Mouse (Mus musculus): ENCODE measurements around the gene Cap2. TPM values are rescaled to one million over a fixed set of nuclear protein-coding genes. Genes with fewer than 3 reads are reported as not detected.

Gene Cap2
- polyA plus RNA-seq, 1 experiment from 2014 or later: 1.4 TPM

DNA sequence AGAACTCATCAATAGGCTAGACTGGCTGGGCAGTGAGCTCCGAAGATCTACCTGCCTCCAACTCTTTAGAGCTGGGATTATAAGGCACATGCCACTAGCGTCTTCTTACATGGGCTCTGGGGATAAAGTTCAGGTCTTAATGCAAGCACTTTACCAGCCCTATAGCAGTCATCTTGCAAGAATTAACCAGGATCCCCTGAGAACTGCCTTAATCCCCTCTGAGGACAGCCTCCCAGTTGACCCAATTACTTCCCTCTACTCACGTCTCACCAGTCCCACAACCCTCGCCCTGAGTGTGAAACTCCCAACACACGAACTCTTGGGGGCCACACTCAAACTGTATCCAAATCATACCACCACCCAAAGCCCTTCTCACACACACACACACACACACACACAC, 64.3 kb downstream of the Cap2 start:
- H3K27ac ChIP-seq (ENCODE audit: low read length): no peak overlapping the region
- ATAC-seq (ENCODE audit: low read depth): no peak
- H3K4me3 ChIP-seq (ENCODE audit: low read depth, low read length): no peak overlapping the region
- H3K9me3 ChIP-seq (replicated peaks; ENCODE audit: control insufficient read depth, low read length): no peaks in the 10 kb centered on the region
- WGBS (ENCODE audit: insufficient replicate concordance): 56% methylated on average over 5 of the region's 5 CpGs
- H3K27me3 ChIP-seq (ENCODE audit: control insufficient read depth, insufficient read depth, low read depth, low read length): no peaks in the 10 kb centered on the region
- no peaks in the 10 kb centered on the region for H3K36me3 ChIP-seq (ENCODE audit: control insufficient read depth, insufficient read depth)
- H3K9ac ChIP-seq (ENCODE audit: low read depth, low read length): no peak overlapping the region
- no peak overlapping the region for H3K4me2 ChIP-seq (ENCODE audit: low read depth, low read length)
- H3K4me1 ChIP-seq (ENCODE audit: control insufficient read depth, low read depth, low read length): no peaks in the 10 kb centered on the region; the same call in 1 of the 2 replicates

GRCm38 (mm10) chr13:46569469-46569868, 67.8 kb downstream of the Cap2 start:
- Histone ChIP-seq H3K27ac (ENCODE audit: low read length) (no peak overlapping the region), H3K4me3 (ENCODE audit: low read depth, low read length) (no peak overlapping the region), H3K9ac (ENCODE audit: low read depth, low read length) (no peak overlapping the region), H3K36me3 (ENCODE audit: control insufficient read depth, insufficient read depth) (no peaks in the 10 kb centered on the region), H3K27me3 (ENCODE audit: control insufficient read depth, insufficient read depth, low read depth, low read length) (no peaks in the 10 kb centered on the region), H3K4me2 (ENCODE audit: low read depth, low read length) (no peak overlapping the region), H3K4me1 (ENCODE audit: control insufficient read depth, low read depth, low read length) (no peaks in the 10 kb centered on the region; the same call in 1 of the 2 replicates), H3K9me3 (replicated peaks; ENCODE audit: control insufficient read depth, low read length) (no peaks in the 10 kb centered on the region)
- ATAC-seq (ENCODE audit: low read depth): no peak
- 72% methylated on average over 8 of the region's 8 CpGs for WGBS (ENCODE audit: insufficient replicate concordance)

GRCm38 (mm10) chr13:46571141-46571592, 69.5 kb downstream of the Cap2 start:
- Histone ChIP-seq H3K9ac (ENCODE audit: low read depth, low read length) (no peak overlapping the region), H3K4me1 (ENCODE audit: control insufficient read depth, low read depth, low read length) (no peaks in the 10 kb centered on the region; the same call in 1 of the 2 replicates), H3K27me3 (ENCODE audit: control insufficient read depth, insufficient read depth, low read depth, low read length) (no peaks in the 10 kb centered on the region), H3K9me3 (replicated peaks; ENCODE audit: control insufficient read depth, low read length) (no peaks in the 10 kb centered on the region), H3K36me3 (ENCODE audit: control insufficient read depth, insufficient read depth) (no peaks in the 10 kb centered on the region), H3K4me3 (ENCODE audit: low read depth, low read length) (no peak overlapping the region), H3K27ac (ENCODE audit: low read length) (no peak overlapping the region), H3K4me2 (ENCODE audit: low read depth, low read length) (peak overlapping the region; percentile 27)
- WGBS (ENCODE audit: insufficient replicate concordance): 4% methylated on average over 12 of the region's 12 CpGs
- no peak for ATAC-seq (ENCODE audit: low read depth)

DNA sequence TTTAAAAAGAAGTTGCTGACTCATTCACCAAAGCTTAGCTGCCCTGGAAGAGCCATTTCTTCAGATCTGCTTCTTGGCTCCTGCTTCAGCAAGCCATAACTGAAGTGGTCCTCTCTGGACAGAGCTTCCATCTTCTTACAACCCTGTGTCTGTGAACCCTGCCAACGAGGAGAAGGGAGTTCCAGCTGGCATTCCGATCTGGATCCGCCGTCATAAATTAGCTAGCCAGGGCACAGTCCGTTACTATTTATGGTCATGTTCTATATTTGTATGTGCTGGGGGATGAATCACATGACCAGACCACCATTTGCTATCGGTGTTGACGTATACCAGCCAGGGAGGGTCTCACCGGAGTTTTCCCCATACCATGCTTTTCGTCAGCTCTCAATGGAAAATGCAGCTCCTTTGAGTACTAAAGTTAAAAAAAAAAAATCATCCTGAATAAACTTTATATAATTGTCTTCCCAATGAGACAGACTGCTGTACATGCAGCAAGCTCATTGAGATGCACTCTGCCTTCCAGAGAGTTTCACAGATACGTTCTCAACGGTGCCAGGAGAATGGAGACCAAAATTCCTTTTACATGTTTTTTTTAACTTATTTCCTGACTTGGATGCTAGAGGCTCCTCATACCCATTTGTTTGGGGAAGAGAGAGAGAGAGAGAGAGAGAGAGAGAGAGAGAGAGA, 70.5 kb downstream of the Cap2 start:
- H3K27ac ChIP-seq (ENCODE audit: low read length): no peak overlapping the region
- H3K9ac ChIP-seq (ENCODE audit: low read depth, low read length): no peak overlapping the region
- no peak overlapping the region for H3K4me2 ChIP-seq (ENCODE audit: low read depth, low read length)
- H3K4me1 ChIP-seq (ENCODE audit: control insufficient read depth, low read depth, low read length): no peaks in the 10 kb centered on the region; the same call in 1 of the 2 replicates
- no peak overlapping the region for H3K4me3 ChIP-seq (ENCODE audit: low read depth, low read length)
- WGBS (ENCODE audit: insufficient replicate concordance): 59% methylated on average over 11 of the region's 11 CpGs
- H3K27me3 ChIP-seq (ENCODE audit: control insufficient read depth, insufficient read depth, low read depth, low read length): no peaks in the 10 kb centered on the region
- no peaks in the 10 kb centered on the region for H3K36me3 ChIP-seq (ENCODE audit: control insufficient read depth, insufficient read depth)
- H3K9me3 ChIP-seq (replicated peaks; ENCODE audit: control insufficient read depth, low read length): no peaks in the 10 kb centered on the region
- ATAC-seq (ENCODE audit: low read depth): no peak

DNA sequence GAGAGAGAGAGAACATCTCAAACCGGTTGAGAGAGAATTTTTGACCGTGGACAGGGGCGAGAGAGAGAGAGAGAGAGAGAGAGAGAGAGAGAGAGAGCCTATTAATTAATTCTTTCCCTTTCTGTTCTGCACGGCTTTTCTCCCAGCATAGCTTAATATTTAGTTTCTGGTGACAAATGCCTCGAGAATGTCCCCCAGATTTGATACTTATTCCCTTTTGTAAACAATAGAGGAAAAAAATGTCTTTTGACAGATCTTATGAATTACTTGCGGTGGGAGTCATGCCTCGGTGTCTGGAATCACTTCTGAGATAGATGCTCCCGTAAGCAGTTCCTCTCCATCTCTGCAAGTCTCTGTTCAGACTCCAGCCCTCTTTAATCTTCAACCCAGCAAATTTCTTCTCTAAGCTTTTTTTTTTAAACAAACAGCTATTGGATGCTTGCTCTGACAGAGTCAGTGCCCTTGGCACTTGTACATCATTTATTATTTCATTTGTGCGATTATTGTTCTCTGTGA, 71.1 kb downstream of the Cap2 start:
- Histone ChIP-seq H3K4me3 (ENCODE audit: low read depth, low read length) (no peak overlapping the region), H3K9me3 (replicated peaks; ENCODE audit: control insufficient read depth, low read length) (no peaks in the 10 kb centered on the region), H3K27ac (ENCODE audit: low read length) (no peak overlapping the region), H3K9ac (ENCODE audit: low read depth, low read length) (no peak overlapping the region), H3K27me3 (ENCODE audit: control insufficient read depth, insufficient read depth, low read depth, low read length) (no peaks in the 10 kb centered on the region), H3K36me3 (ENCODE audit: control insufficient read depth, insufficient read depth) (no peaks in the 10 kb centered on the region), H3K4me1 (ENCODE audit: control insufficient read depth, low read depth, low read length) (no peaks in the 10 kb centered on the region; the same call in 1 of the 2 replicates), H3K4me2 (ENCODE audit: low read depth, low read length) (no peak overlapping the region)
- no peak for ATAC-seq (ENCODE audit: low read depth)
- WGBS (ENCODE audit: insufficient replicate concordance): 50% methylated on average over 9 of the region's 9 CpGs

GRCm38 (mm10) chr13:46574201-46574600, 72.6 kb downstream of the Cap2 start:
- Histone ChIP-seq H3K4me1 (ENCODE audit: control insufficient read depth, low read depth, low read length) (no peaks in the 10 kb centered on the region; the same call in 1 of the 2 replicates), H3K36me3 (ENCODE audit: control insufficient read depth, insufficient read depth) (no peaks in the 10 kb centered on the region), H3K27ac (ENCODE audit: low read length) (no peak overlapping the region), H3K4me3 (ENCODE audit: low read depth, low read length) (no peak overlapping the region), H3K9ac (ENCODE audit: low read depth, low read length) (no peak overlapping the region), H3K9me3 (replicated peaks; ENCODE audit: control insufficient read depth, low read length) (no peaks in the 10 kb centered on the region), H3K4me2 (ENCODE audit: low read depth, low read length) (no peak overlapping the region), H3K27me3 (ENCODE audit: control insufficient read depth, insufficient read depth, low read depth, low read length) (no peaks in the 10 kb centered on the region)
- WGBS (ENCODE audit: insufficient replicate concordance): 54% methylated on average over 5 of the region's 5 CpGs
- no peak for ATAC-seq (ENCODE audit: low read depth)

GRCm38 (mm10) chr13:46574707-46575106, 73.1 kb downstream of the Cap2 start:
- H3K9ac ChIP-seq (ENCODE audit: low read depth, low read length): no peak overlapping the region
- H3K4me3 ChIP-seq (ENCODE audit: low read depth, low read length): no peak overlapping the region
- WGBS (ENCODE audit: insufficient replicate concordance): 78% methylated on average over 4 of the region's 4 CpGs

GRCm38 (mm10) chr13:46584860-46585259, 83.2 kb downstream of the Cap2 start:
- H3K9ac ChIP-seq (ENCODE audit: low read depth, low read length): no peak overlapping the region
- H3K4me3 ChIP-seq (ENCODE audit: low read depth, low read length): no peak overlapping the region
- WGBS (ENCODE audit: insufficient replicate concordance): 74% methylated on average over 7 of the region's 7 CpGs
- ATAC-seq (ENCODE audit: low read depth): no peak
- no peak overlapping the region for H3K27ac ChIP-seq (ENCODE audit: low read length)
- no peak overlapping the region for H3K4me2 ChIP-seq (ENCODE audit: low read depth, low read length)
- H3K36me3 ChIP-seq (ENCODE audit: control insufficient read depth, insufficient read depth): no peaks in the 10 kb centered on the region
- H3K9me3 ChIP-seq (replicated peaks; ENCODE audit: control insufficient read depth, low read length): no peaks in the 10 kb centered on the region
- no peaks in the 10 kb centered on the region for H3K4me1 ChIP-seq (ENCODE audit: control insufficient read depth, low read depth, low read length)
- H3K27me3 ChIP-seq (ENCODE audit: control insufficient read depth, insufficient read depth, low read depth, low read length): no peaks in the 10 kb centered on the region

More at GRCm38 (mm10) chr13:46574707-46575106, 73.1 kb downstream of the Cap2 start:
- ATAC-seq (ENCODE audit: low read depth): no peak
- Histone ChIP-seq H3K27me3 (ENCODE audit: control insufficient read depth, insufficient read depth, low read depth, low read length) (no peaks in the 10 kb centered on the region), H3K4me2 (ENCODE audit: low read depth, low read length) (no peak overlapping the region), H3K9me3 (replicated peaks; ENCODE audit: control insufficient read depth, low read length) (no peaks in the 10 kb centered on the region), H3K4me1 (ENCODE audit: control insufficient read depth, low read depth, low read length) (no peaks in the 10 kb centered on the region; the same call in 1 of the 2 replicates), H3K27ac (ENCODE audit: low read length) (no peak overlapping the region), H3K36me3 (ENCODE audit: control insufficient read depth, insufficient read depth) (no peaks in the 10 kb centered on the region)

- no peak overlapping the region for H3K4me2 ChIP-seq (ENCODE audit: low read depth, low read length)
- H3K9me3 ChIP-seq (replicated peaks; ENCODE audit: control insufficient read depth, low read length): no peaks in the 10 kb centered on the region
- no peaks in the 10 kb centered on the region for H3K4me1 ChIP-seq (ENCODE audit: control insufficient read depth, low read depth, low read length)
- ATAC-seq (ENCODE audit: low read depth): no peak
- H3K27me3 ChIP-seq (ENCODE audit: control insufficient read depth, insufficient read depth, low read depth, low read length): no peaks in the 10 kb centered on the region
- H3K36me3 ChIP-seq (ENCODE audit: control insufficient read depth, insufficient read depth): no peaks in the 10 kb centered on the region
- H3K9ac ChIP-seq (ENCODE audit: low read depth, low read length): no peak overlapping the region
- WGBS (ENCODE audit: insufficient replicate concordance): 72% methylated on average over 17 of the region's 17 CpGs
- no peak overlapping the region for H3K27ac ChIP-seq (ENCODE audit: low read length)
- no peak overlapping the region for H3K4me3 ChIP-seq (ENCODE audit: low read depth, low read length)
Measured at GRCm38 (mm10) chr13:46587717-46588289, 86.2 kb downstream of the Cap2 start.

Data from liver, embryonic 16.5 days (tissue).